Mouse (Mus musculus): Measurements from ENCODE around the gene Vamp9. TPM values are rescaled to one million over a fixed set of nuclear protein-coding genes. Genes with fewer than 3 reads are reported as not detected.

The Vamp9 gene
- polyA plus RNA-seq, 1 experiment from 2014 or later, result 0.75 TPM

DNA sequence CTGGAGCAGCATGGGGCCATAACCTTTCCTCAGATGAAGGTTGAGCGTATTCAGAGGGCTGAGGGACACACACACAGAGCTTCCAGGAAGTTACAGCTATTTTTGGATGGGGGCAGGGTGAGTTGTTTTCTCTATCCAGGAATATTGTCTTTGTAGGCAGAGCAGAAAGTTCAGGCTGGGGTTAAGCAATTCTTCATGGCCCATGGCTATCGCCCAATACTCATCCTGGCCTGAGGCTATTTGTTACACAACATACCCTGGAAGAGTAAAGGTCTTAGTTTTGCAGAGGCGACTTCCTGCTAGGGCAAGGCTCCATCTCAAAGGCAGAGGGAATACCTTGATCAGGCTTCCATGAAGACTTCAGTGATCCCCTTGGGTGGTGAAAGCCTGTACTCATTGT is 88.1 kb downstream of the Vamp9 start:
- 85% methylated on average over 3 of the region's 3 CpGs for WGBS
- no peak for ATAC-seq

DNA sequence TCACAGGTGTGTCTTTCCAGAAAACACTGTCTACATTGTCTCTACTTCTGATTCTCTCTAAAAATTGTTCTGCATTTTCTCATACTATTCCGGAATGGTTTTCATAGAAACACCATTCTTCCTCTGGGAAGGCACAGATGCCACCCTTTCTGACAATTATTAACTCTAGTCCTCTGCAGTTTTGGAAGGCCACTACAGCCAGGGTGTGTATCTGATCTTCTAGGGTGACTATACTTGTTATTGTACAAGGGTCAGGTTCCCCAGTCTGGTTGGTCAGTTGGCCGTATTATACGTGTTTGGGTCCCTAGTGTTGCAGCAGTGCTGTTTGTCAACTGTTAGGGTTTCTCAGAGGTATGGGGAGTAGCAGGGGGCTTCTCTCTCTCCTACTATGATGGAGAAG is 88.6 kb downstream of the Vamp9 start:
- Histone ChIP-seq H3K4me1 (ENCODE audit: control insufficient read depth, insufficient read depth, low read length) (no peaks in the 10 kb centered on the region), H3K4me3 (ENCODE audit: low read depth, low read length) (no peak overlapping the region), H3K9me3 (replicated peaks; ENCODE audit: control insufficient read depth, low read length) (no peaks in the 10 kb centered on the region), H3K36me3 (ENCODE audit: control insufficient read depth, insufficient read depth, low read length) (no peaks in the 10 kb centered on the region), H3K4me2 (ENCODE audit: low read length) (no peak overlapping the region), H3K9ac (ENCODE audit: low read length) (no peak overlapping the region), H3K27ac (ENCODE audit: low read depth, low read length) (no peak overlapping the region), H3K27me3 (replicated peaks; ENCODE audit: control insufficient read depth, insufficient read depth, low read length) (no peaks in the 10 kb centered on the region)
- 93% methylated on average over 3 of the region's 3 CpGs for WGBS
- no peak for ATAC-seq
- DNase-seq (ENCODE audit: low spot score), result no peak

More for the DNA sequence above, 88.1 kb downstream of the Vamp9 start:
- Histone ChIP-seq H3K4me1 (ENCODE audit: control insufficient read depth, insufficient read depth, low read length) (no peaks in the 10 kb centered on the region), H3K4me2 (ENCODE audit: low read length) (no peak overlapping the region), H3K27ac (ENCODE audit: low read depth, low read length) (no peak overlapping the region), H3K9ac (ENCODE audit: low read length) (no peak overlapping the region), H3K36me3 (ENCODE audit: control insufficient read depth, insufficient read depth, low read length) (no peaks in the 10 kb centered on the region), H3K4me3 (ENCODE audit: low read depth, low read length) (no peak overlapping the region), H3K9me3 (replicated peaks; ENCODE audit: control insufficient read depth, low read length) (no peaks in the 10 kb centered on the region), H3K27me3 (replicated peaks; ENCODE audit: control insufficient read depth, insufficient read depth, low read length) (no peaks in the 10 kb centered on the region)
- no peak for DNase-seq (ENCODE audit: low spot score)

DNA sequence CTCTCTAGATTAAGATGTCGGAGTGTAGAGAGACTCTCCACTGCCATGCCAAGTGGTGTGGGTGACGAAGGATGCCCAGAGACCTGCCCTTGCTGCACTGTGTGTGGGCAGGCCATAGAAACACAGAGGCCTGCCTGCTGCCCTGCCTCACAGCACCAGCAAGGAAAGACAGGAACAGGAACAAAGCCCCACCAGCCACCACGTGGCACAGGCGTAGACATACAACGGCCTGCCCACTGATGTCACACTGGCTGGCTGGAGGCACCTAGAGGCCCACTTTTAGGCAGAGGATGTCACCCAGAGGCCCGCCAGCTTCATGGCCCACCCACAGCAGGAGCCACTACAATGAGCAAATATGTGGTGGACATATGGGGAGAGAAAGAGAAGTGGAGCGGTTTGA is 94.0 kb downstream of the Vamp9 start:
- Histone ChIP-seq H3K4me3 (ENCODE audit: low read depth, low read length) (no peak overlapping the region), H3K27ac (ENCODE audit: low read depth, low read length) (no peak overlapping the region), H3K36me3 (ENCODE audit: control insufficient read depth, insufficient read depth, low read length) (no peaks in the 10 kb centered on the region), H3K9me3 (replicated peaks; ENCODE audit: control insufficient read depth, low read length) (no peaks in the 10 kb centered on the region), H3K9ac (ENCODE audit: low read length) (no peak overlapping the region), H3K4me2 (ENCODE audit: low read length) (no peak overlapping the region), H3K27me3 (replicated peaks; ENCODE audit: control insufficient read depth, insufficient read depth, low read length) (no peaks in the 10 kb centered on the region), H3K4me1 (ENCODE audit: control insufficient read depth, insufficient read depth, low read length) (no peaks in the 10 kb centered on the region)
- WGBS, result 78% methylated on average over 7 of the region's 7 CpGs
- no peak for DNase-seq (ENCODE audit: low spot score)
- no peak for ATAC-seq

DNA sequence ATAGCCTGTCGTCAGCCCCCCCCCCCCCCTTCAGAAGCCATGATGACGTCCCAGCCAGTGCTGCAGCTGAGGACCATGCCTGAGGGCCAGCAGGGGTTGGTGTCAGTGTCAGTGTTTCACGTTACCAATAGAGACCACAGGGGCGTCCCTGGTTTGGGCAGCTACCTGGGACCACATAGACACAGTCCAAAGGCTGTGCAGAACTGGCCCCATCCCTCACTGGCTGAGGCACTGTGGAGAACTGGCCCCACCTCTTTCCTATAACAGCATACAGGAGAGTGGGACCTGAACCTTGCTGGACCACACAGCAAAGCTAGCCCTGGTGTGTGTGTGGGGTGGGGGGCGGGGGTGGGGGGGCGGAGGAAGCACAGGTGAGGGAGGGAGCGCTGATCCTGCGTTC is 94.4 kb downstream of the Vamp9 start:
- no peak for DNase-seq (ENCODE audit: low spot score)
- WGBS, result 40% methylated on average over 8 of the region's 8 CpGs
- H3K4me3 ChIP-seq (ENCODE audit: low read depth, low read length), result no peak overlapping the region

More for the DNA sequence above, 94.4 kb downstream of the Vamp9 start:
- no peaks in the 10 kb centered on the region for H3K27me3 ChIP-seq (replicated peaks; ENCODE audit: control insufficient read depth, insufficient read depth, low read length)
- no peaks in the 10 kb centered on the region for H3K9me3 ChIP-seq (replicated peaks; ENCODE audit: control insufficient read depth, low read length)
- H3K4me2 ChIP-seq (ENCODE audit: low read length), result no peak overlapping the region
- no peak for ATAC-seq
- H3K9ac ChIP-seq (ENCODE audit: low read length), result no peak overlapping the region
- no peaks in the 10 kb centered on the region for H3K36me3 ChIP-seq (ENCODE audit: control insufficient read depth, insufficient read depth, low read length)
- no peak overlapping the region for H3K27ac ChIP-seq (ENCODE audit: low read depth, low read length)
- H3K4me1 ChIP-seq (ENCODE audit: control insufficient read depth, insufficient read depth, low read length), result no peaks in the 10 kb centered on the region

Other genes with a start within 250 kb of the Vamp9 start
- 97.5 and 105 TPM in 2 replicates for gene Rasgef1b, start 177.2 kb upstream of the Vamp9 start, polyA plus RNA-seq (2014; fragmentation: Nextera tagmentation; extraction: Ambion mirVana)
- 153 TPM in 2 replicates for gene Hnrnpd, start 72.7 kb downstream of the Vamp9 start, polyA plus RNA-seq (2014; fragmentation: Nextera tagmentation; extraction: Ambion mirVana)
- 3.5 and 5.0 TPM in 2 replicates for gene 4930524J08Rik, start 72.8 kb downstream of the Vamp9 start, polyA plus RNA-seq (2014; fragmentation: Nextera tagmentation; extraction: Ambion mirVana)
- gene Hnrnpdl, start 133.4 kb downstream of the Vamp9 start, polyA plus RNA-seq (2014; fragmentation: Nextera tagmentation; extraction: Ambion mirVana), result 244 and 250 TPM in 2 replicates
- 53.2 and 60.2 TPM in 2 replicates for gene Enoph1, start 133.7 kb downstream of the Vamp9 start, polyA plus RNA-seq (2014; fragmentation: Nextera tagmentation; extraction: Ambion mirVana)

All from forebrain, embryonic 14.5 days (tissue).